Mouse (Mus musculus): ENCODE results near the gene Hvcn1. TPM values are rescaled to one million over a fixed set of nuclear protein-coding genes. Genes with fewer than 3 reads are reported as not detected.

Hvcn1 gene
- polyA plus RNA-seq, 1 experiment from 2014 or later, result 7.8 TPM

DNA sequence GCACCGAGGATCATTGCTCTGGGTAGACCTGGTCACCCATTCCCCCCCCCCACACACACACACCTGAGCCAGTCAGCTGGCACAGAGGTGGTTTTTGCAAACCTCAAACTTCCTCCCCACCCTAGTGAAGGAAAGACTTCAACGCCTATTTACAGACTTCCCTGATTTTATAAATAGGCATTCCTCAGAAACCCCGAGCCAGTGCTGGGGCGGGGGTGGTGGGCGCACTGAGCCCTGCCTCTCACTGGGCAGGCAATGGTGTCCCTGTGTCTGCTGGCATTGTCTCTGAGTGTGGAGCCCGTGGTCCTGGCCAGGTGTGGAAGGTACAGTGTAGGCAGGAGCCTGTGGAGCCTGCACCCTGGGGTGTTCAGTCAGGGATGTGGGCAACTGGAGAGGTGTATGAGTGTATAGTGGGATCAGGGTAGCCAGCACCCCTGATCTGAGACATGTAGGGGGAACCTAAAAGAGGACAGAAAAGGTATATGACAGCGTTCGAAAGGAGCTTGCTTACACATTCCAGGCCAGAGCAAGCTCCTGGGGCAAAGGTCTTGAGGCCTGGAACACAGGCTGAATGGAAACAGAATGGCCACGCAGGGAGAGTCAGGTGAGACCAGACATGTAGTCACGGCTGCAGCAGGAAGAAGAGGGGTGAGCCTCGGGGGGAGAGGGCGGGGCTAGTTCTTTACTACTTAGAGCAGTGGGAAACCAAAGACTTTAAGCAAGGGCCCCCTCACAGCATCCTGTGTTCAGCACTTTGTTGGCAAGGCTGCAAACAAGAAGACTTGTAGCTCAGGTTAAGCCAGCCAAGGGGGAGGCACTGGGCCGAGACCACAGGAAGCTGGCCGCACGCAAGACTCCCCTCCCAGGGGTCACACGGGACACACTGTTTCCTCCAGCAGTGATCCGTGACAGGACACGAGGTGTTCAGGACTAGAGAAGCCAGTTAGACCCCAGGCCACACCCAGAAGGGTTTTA is 13.3 kb downstream of the Hvcn1 start:
- ATAC-seq (ENCODE audit: insufficient number of reproducible peaks, insufficient read depth, low FRiP score, low TSS enrichment, low read depth), result no peak
- H3K4me1 ChIP-seq (replicated peaks), result peaks cover 20% of the 10 kb centered on the region
- H3K9me3 ChIP-seq, result no peaks in the 10 kb centered on the region
- H3K4me2 ChIP-seq, result no peak overlapping the region
- H3K27me3 ChIP-seq, result no peaks in the 10 kb centered on the region
- H3K4me3 ChIP-seq (replicated peaks), result no peak overlapping the region
- no peak overlapping the region for H3K27ac ChIP-seq
- 62% methylated on average over 18 of the region's 18 CpGs for WGBS
- 0 out of 2 replicates have a peak overlapping the region, but pooled peaks have one; percentile 18 for H3K9ac ChIP-seq (replicated peaks)
- no peaks in the 10 kb centered on the region for H3K36me3 ChIP-seq

DNA sequence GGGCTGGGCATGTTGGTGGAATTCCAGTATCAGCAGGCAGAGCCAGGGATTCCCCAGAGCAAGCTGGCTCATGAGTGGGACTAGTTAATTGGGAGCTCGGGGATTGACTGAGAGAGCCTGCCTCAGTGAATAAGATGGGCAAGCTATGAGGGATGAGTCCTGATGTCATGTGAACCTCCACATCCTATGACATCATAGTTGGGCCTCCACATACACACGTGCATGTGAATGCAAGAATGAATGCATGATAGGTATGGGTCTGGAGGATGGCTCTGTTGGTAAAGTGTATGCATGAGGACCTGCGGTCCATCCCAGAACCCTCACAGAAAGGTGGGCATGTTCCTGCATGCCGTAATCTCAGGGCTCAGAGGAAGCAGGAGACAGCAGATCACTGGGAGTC is 14.5 kb downstream of the Hvcn1 start:
- WGBS, result 89% methylated on average over 4 of the region's 4 CpGs
- Histone ChIP-seq H3K9ac (replicated peaks) (no peak overlapping the region), H3K36me3 (no peaks in the 10 kb centered on the region), H3K4me2 (no peak overlapping the region), H3K4me3 (replicated peaks) (no peak overlapping the region), H3K9me3 (no peaks in the 10 kb centered on the region), H3K4me1 (replicated peaks) (peaks cover 26% of the 10 kb centered on the region), H3K27ac (no peak overlapping the region), H3K27me3 (no peaks in the 10 kb centered on the region)
- no peak for ATAC-seq (ENCODE audit: insufficient number of reproducible peaks, insufficient read depth, low FRiP score, low TSS enrichment, low read depth)

DNA sequence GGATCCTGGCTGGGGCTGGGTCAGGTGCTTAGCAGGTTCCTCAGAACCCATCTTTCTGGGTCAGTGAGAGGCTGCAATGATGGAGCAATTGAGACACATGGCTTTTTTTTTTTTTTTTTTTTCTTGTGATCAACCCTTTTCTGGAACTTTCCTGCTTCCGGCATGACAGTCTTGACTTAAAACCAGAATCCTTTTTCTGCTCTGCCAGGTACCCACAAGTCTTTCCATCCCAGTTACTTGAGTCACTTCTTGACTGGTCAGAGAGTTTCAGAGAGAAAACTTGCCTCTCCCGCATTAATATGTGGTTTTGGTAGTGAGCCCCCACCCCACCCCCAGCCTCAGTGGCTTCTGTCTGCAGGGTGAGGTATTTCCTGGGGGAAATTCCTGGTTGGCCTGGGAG is 17.7 kb downstream of the Hvcn1 start:
- Histone ChIP-seq H3K36me3 (no peaks in the 10 kb centered on the region), H3K27ac (no peak overlapping the region), H3K27me3 (no peaks in the 10 kb centered on the region), H3K4me2 (no peak overlapping the region), H3K4me1 (replicated peaks) (peaks cover 26% of the 10 kb centered on the region), H3K9ac (replicated peaks) (no peak overlapping the region), H3K4me3 (replicated peaks) (no peak overlapping the region), H3K9me3 (peaks cover 11% of the 10 kb centered on the region; the same call in 1 of the 2 replicates)
- WGBS, result 88% methylated on average over 2 of the region's 2 CpGs
- ATAC-seq (ENCODE audit: insufficient number of reproducible peaks, insufficient read depth, low FRiP score, low TSS enrichment, low read depth), result no peak

DNA sequence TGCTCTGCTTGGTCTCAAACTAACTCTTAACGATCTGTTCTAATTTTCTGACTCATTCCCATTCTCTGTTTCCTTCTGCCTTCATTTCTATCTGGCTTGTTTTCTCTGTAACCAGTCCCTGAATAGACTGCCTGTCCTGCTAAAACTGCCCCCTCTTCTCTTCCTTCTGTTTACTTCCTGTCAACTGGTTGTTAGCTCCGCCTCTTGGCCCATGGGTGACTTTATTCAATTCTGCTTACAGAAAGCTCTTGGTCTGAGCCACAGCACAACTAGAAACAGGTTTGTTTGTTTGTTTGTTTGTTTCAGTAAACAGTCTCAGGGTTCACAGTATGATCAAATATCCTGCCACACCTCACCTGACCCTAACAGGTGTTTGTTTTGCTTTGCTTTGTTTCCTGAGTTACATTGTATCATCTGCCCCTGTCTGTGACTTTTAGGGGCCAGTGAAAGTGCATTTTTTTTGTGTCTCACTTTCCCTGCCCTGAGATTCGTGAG is 21.7 kb downstream of the Hvcn1 start:
- 74% methylated on average over 3 of the region's 3 CpGs for WGBS
- Histone ChIP-seq H3K4me1 (replicated peaks) (peaks cover 11% of the 10 kb centered on the region), H3K27ac (no peak overlapping the region), H3K9me3 (peaks cover 11% of the 10 kb centered on the region; the same call in 1 of the 2 replicates), H3K36me3 (no peaks in the 10 kb centered on the region), H3K27me3 (no peaks in the 10 kb centered on the region), H3K4me3 (replicated peaks) (no peak overlapping the region), H3K9ac (replicated peaks) (no peak overlapping the region), H3K4me2 (no peak overlapping the region)
- no peak for ATAC-seq (ENCODE audit: insufficient number of reproducible peaks, insufficient read depth, low FRiP score, low TSS enrichment, low read depth)

DNA sequence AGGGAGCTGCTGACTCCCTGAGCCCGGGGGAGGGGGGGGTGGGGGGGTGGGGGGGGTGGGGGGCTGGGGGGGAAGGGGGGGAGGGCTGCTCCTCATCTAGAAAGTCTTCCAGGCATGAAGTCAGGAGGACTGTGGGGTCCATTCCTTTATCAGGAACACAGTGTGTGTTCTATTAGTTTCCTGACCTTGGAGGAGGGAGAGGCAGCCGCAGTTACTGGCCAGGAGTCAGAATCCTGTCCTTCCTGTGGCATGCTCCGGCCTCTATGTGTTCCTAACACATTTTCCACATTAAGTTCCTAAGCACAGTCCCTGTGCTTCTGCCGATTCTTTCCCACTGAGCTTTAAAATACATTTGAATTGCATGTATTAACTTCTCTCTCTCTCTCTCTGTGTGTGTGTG is 22.2 kb downstream of the Hvcn1 start:
- no peak overlapping the region for H3K27ac ChIP-seq
- no peaks in the 10 kb centered on the region for H3K36me3 ChIP-seq
- ATAC-seq (ENCODE audit: insufficient number of reproducible peaks, insufficient read depth, low FRiP score, low TSS enrichment, low read depth), result no peak
- no peak overlapping the region for H3K9ac ChIP-seq (replicated peaks)
- peaks cover 11% of the 10 kb centered on the region; the same call in 1 of the 2 replicates for H3K9me3 ChIP-seq
- no peak overlapping the region for H3K4me3 ChIP-seq (replicated peaks)
- 65% methylated on average over 4 of the region's 4 CpGs for WGBS
- peaks cover 11% of the 10 kb centered on the region for H3K4me1 ChIP-seq (replicated peaks)
- H3K27me3 ChIP-seq, result no peaks in the 10 kb centered on the region
- H3K4me2 ChIP-seq, result no peak overlapping the region

DNA sequence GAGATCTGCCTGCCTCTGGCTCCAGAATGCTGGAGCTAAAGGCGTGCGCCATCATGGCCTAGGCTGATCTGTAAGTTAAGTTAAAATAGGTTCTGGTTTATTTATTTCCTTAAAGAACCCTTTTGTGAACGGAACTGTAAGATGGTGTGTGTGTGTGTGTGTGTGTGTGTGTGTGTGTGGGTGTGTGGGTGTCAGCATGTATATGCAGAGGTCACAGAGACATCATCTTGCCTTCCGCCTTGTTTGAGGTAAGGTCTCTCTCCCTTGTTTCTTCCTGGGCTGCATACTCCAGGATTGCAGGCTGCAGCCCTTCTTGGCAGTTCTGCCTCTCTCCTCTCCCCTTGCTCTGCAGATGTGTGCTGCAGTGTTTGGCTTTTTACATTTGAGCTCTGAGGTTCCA is 24.2 kb downstream of the Hvcn1 start:
- no peak overlapping the region for H3K4me2 ChIP-seq
- H3K27me3 ChIP-seq, result no peaks in the 10 kb centered on the region
- no peak for ATAC-seq (ENCODE audit: insufficient number of reproducible peaks, insufficient read depth, low FRiP score, low TSS enrichment, low read depth)
- peaks cover 16% of the 10 kb centered on the region for H3K4me1 ChIP-seq (replicated peaks)
- H3K9ac ChIP-seq (replicated peaks), result no peak overlapping the region
- H3K36me3 ChIP-seq, result no peaks in the 10 kb centered on the region
- H3K27ac ChIP-seq, result no peak overlapping the region
- 91% methylated on average over 4 of the region's 4 CpGs for WGBS
- H3K9me3 ChIP-seq, result peaks cover 11% of the 10 kb centered on the region; the same call in 1 of the 2 replicates
- no peak overlapping the region for H3K4me3 ChIP-seq (replicated peaks)

DNA sequence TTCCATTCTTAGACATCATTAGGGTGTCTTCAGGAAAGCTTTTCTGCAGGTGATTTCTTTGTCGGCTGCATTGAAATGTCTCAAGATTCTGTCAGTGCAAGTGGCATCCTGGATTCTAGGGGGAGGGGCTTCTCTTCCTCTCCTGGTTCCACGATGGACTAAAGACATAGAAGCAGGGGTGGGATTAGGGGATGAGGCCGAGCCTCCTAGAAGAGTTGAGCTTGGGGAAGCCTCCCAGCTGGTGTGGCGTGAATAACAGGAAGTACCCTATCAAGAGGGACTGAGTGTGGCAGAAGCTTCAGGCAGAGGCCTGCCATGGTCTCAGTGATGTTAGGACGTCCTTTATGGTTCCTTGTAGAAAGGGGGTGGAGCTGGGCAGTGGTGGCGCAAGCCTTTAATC is 24.8 kb downstream of the Hvcn1 start:
- no peak for ATAC-seq (ENCODE audit: insufficient number of reproducible peaks, insufficient read depth, low FRiP score, low TSS enrichment, low read depth)
- peaks cover 16% of the 10 kb centered on the region for H3K4me1 ChIP-seq (replicated peaks)
- H3K36me3 ChIP-seq, result no peaks in the 10 kb centered on the region
- no peak overlapping the region for H3K9ac ChIP-seq (replicated peaks)
- 75% methylated on average over 6 of the region's 6 CpGs for WGBS
- no peak overlapping the region for H3K4me2 ChIP-seq
- no peaks in the 10 kb centered on the region for H3K27me3 ChIP-seq
- H3K4me3 ChIP-seq (replicated peaks), result no peak overlapping the region
- H3K9me3 ChIP-seq, result peaks cover 11% of the 10 kb centered on the region; the same call in 1 of the 2 replicates
- no peak overlapping the region for H3K27ac ChIP-seq

DNA sequence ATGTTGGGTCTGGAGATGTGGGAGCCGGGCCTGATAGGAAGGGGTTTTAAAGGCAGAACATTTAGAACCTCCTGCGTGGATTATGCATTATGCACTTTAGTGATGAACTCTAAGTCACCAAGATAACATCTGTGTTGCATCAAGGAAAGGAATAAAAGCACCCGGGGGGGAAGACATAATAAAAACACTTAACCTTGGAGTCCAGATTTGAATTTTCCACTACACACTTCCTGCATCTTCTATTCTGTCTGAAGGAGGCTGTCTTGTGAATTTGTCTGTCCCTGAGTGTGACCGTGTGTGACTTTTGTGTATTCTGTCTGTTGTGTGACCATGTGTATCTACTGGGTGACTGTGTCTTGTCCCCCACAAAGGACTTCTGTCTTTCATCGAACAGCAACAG is 25.4 kb downstream of the Hvcn1 start:
- no peaks in the 10 kb centered on the region for H3K27me3 ChIP-seq
- no peaks in the 10 kb centered on the region for H3K36me3 ChIP-seq
- WGBS, result 54% methylated on average over 5 of the region's 5 CpGs
- no peak overlapping the region for H3K9ac ChIP-seq (replicated peaks)
- H3K4me3 ChIP-seq (replicated peaks), result no peak overlapping the region
- H3K4me2 ChIP-seq, result no peak overlapping the region
- no peak for ATAC-seq (ENCODE audit: insufficient number of reproducible peaks, insufficient read depth, low FRiP score, low TSS enrichment, low read depth)
- H3K27ac ChIP-seq, result no peak overlapping the region
- peaks cover 16% of the 10 kb centered on the region for H3K4me1 ChIP-seq (replicated peaks)
- H3K9me3 ChIP-seq, result peaks cover 11% of the 10 kb centered on the region; the same call in 1 of the 2 replicates

DNA sequence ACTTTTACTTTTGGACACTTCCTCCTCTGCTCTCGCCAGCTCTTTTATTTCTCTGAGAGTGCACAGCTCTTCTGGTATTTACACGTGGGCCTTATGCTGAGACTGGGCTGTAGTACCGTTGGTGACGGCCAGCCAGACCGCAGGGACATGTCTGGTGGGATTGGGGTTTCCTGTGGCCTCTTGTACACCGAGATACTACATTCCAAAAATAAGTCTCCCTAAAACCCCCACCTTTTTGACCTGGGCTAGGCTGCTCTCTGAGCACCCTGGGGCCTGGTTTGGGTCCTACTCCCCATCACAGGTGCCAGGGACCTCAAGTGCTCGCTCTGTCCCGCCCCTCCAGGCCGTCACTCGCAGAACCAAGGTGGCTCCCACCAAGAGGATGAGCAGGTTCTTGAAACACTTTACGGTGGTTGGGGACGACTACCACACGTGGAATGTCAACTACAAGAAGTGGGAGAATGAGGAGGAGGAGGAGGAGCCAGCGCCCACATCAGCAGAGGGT is 26.5 kb downstream of the Hvcn1 start:
- peaks cover 16% of the 10 kb centered on the region for H3K4me1 ChIP-seq (replicated peaks)
- H3K36me3 ChIP-seq, result peaks cover 2% of the 10 kb centered on the region; the same call in 1 of the 2 replicates
- WGBS, result 86% methylated on average over 14 of the region's 14 CpGs
- no peak overlapping the region for H3K4me3 ChIP-seq (replicated peaks)
- 0 out of 2 replicates have a peak, but pooled peaks cover 2% of the 10 kb centered on the region for H3K9me3 ChIP-seq
- no peak overlapping the region for H3K9ac ChIP-seq (replicated peaks)
- no peak overlapping the region for H3K4me2 ChIP-seq
- ATAC-seq (ENCODE audit: insufficient number of reproducible peaks, insufficient read depth, low FRiP score, low TSS enrichment, low read depth), result no peak
- H3K27ac ChIP-seq, result no peak overlapping the region
- no peaks in the 10 kb centered on the region for H3K27me3 ChIP-seq

DNA sequence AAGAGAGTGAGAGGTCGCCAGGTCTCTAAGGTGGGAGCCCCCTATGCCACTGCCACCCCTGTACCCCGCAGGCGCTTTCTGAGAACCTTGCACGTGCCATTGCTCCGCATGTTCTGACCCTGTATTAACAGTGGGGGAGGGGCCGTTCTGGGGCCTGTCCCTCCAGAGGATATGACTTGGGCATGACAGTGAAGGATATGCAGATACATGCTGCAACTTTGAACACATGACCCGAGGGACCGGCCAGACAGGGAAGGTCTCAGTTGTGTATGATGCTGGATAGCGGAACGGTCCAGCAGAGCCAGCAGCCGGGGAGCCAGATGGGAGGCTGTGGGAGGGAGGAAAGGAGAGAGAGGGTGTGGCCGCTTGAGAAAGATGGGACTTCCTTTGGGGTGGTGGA is 27.1 kb downstream of the Hvcn1 start:
- Histone ChIP-seq H3K9ac (replicated peaks) (no peak overlapping the region), H3K9me3 (no peaks in the 10 kb centered on the region), H3K27me3 (no peaks in the 10 kb centered on the region), H3K4me3 (replicated peaks) (no peak overlapping the region), H3K36me3 (peaks cover 6% of the 10 kb centered on the region; the same call in 1 of the 2 replicates), H3K4me1 (replicated peaks) (peaks cover 16% of the 10 kb centered on the region), H3K27ac (no peak overlapping the region), H3K4me2 (no peak overlapping the region)
- whole genome bisulfite sequencing, result 84% methylated on average over 12 of the region's 12 CpGs
- no peak for ATAC-seq (ENCODE audit: insufficient number of reproducible peaks, insufficient read depth, low FRiP score, low TSS enrichment, low read depth)

All from limb, embryonic 12.5 days (tissue).